Mouse (Mus musculus) embryonic facial prominence, embryonic 13.5 days (tissue): ENCODE results near the gene Pde8b. TPM values are rescaled to one million over a fixed set of nuclear protein-coding genes. Genes with fewer than 3 reads are reported as not detected.

Experiments
- ATAC-seq: fragments of 200-750 bp; cut with Nextera tagmentation; 2 replicates; pipeline ENCODE4 v1.8.0; 2017; ENCODE audit warnings: low read depth; ENCODE audit not compliant: insufficient number of reproducible peaks, insufficient read depth, low FRiP score, low TSS enrichment
- H3K27ac ChIP-seq: fragments of 300-500 bp; sonication (generic); 2 replicates; pipeline ENCODE4 v1.5.1; 2015; ENCODE audit warnings: moderate library complexity, mild to moderate bottlenecking, inconsistent platforms
- H3K27me3 ChIP-seq: fragments of 300-500 bp; sonication (generic); 2 replicates; pipeline ENCODE4 v1.6.1; 2015; ENCODE audit warnings: mild to moderate bottlenecking, inconsistent platforms
- H3K36me3 ChIP-seq: fragments of 300-500 bp; sonication (generic); 2 replicates; pipeline ENCODE4 v1.6.1; 2015; ENCODE audit warnings: mild to moderate bottlenecking, inconsistent platforms
- H3K4me1 ChIP-seq: fragments of 300-500 bp; sonication (generic); 2 replicates; pipeline ENCODE4 v1.6.1; 2015; ENCODE audit warnings: inconsistent platforms
- H3K4me2 ChIP-seq: fragments of 300-500 bp; sonication (generic); 2 replicates; pipeline ENCODE4 v1.6.1; 2015; ENCODE audit warnings: moderate library complexity, mild to moderate bottlenecking, inconsistent platforms
- H3K4me3 ChIP-seq: fragments of 300-500 bp; sonication (generic); 2 replicates; pipeline ENCODE4 v1.5.1; 2015; ENCODE audit warnings: mild to moderate bottlenecking, inconsistent platforms
- H3K9ac ChIP-seq: fragments of 300-500 bp; sonication (generic); 2 replicates; pipeline ENCODE4 v1.6.1; 2015; ENCODE audit warnings: mild to moderate bottlenecking, inconsistent platforms
- H3K9me3 ChIP-seq: fragments of 300-500 bp; sonication (generic); 2 replicates; pipeline ENCODE4 v1.6.1; 2016; ENCODE audit warnings: inconsistent platforms
- WGBS: fragments of 180-500 bp; shearing (Covaris S2); methylation state at CpG from one replicate; pipeline ENCODE4 v1.1.7; 2015; ENCODE audit warnings: mixed read lengths; 5-methylcytosine and 5-hydroxymethylcytosine counted together
- polyA plus RNA-seq: library from polyadenylated mRNA; unstranded; fragments of >200 nt; fragmentation: Nextera tagmentation; extraction: Ambion mirVana; gene quantifications from 2 replicates; pipeline ENCODE4 v1.2.1, GENCODE M21; 2015

Gene Pde8b
- polyA plus RNA-seq, 1 experiment from 2014 or later = 2.6 TPM

- 0 out of 2 replicates have a peak, but pooled peaks have one; percentile 26 for ATAC-seq
Measured at GRCm38 (mm10) chr13:95127288-95127687, 122.8 kb downstream of the Pde8b start.

GRCm38 (mm10) chr13:95126801-95127200 lies 123.3 kb downstream of the Pde8b start:
- H3K4me3 ChIP-seq = no peak overlapping the region
- H3K9ac ChIP-seq = no peak overlapping the region
- WGBS = 73% methylated on average over 10 of the region's 10 CpGs
- no peaks in the 10 kb centered on the region for H3K9me3 ChIP-seq
- H3K4me2 ChIP-seq = no peak overlapping the region; the same call in 1 of the 2 replicates
- H3K27ac ChIP-seq = no peak overlapping the region
- no peaks in the 10 kb centered on the region for H3K27me3 ChIP-seq
- H3K4me1 ChIP-seq = peaks cover 19% of the 10 kb centered on the region
- H3K36me3 ChIP-seq = no peaks in the 10 kb centered on the region
- ATAC-seq = no peak

More at GRCm38 (mm10) chr13:95127288-95127687, 122.8 kb downstream of the Pde8b start:
- H3K4me1 ChIP-seq = peaks cover 19% of the 10 kb centered on the region
- peak overlapping the region; percentile 20; the same call in 1 of the 2 replicates for H3K4me2 ChIP-seq
- WGBS = 22% methylated on average over 10 of the region's 10 CpGs
- no peak overlapping the region for H3K4me3 ChIP-seq
- no peaks in the 10 kb centered on the region for H3K27me3 ChIP-seq
- no peak overlapping the region for H3K27ac ChIP-seq
- H3K36me3 ChIP-seq = no peaks in the 10 kb centered on the region
- no peaks in the 10 kb centered on the region for H3K9me3 ChIP-seq
- no peak overlapping the region for H3K9ac ChIP-seq

GRCm38 (mm10) chr13:95125546-95126215 lies 124.5 kb downstream of the Pde8b start:
- Histone ChIP-seq H3K4me1 (peaks cover 15% of the 10 kb centered on the region), H3K36me3 (no peaks in the 10 kb centered on the region), H3K4me2 (no peak overlapping the region), H3K4me3 (no peak overlapping the region), H3K27me3 (no peaks in the 10 kb centered on the region), H3K9ac (no peak overlapping the region), H3K27ac (no peak overlapping the region), H3K9me3 (no peaks in the 10 kb centered on the region)
- 89% methylated on average over 4 of the region's 4 CpGs for WGBS
- ATAC-seq = no peak

GRCm38 (mm10) chr13:95120570-95120969 lies 129.6 kb downstream of the Pde8b start:
- no peaks in the 10 kb centered on the region for H3K36me3 ChIP-seq
- H3K9ac ChIP-seq = no peak overlapping the region
- H3K9me3 ChIP-seq = no peaks in the 10 kb centered on the region
- 80% methylated on average over 4 of the region's 4 CpGs for WGBS
- H3K4me1 ChIP-seq = no peaks in the 10 kb centered on the region
- ATAC-seq = no peak
- no peaks in the 10 kb centered on the region for H3K27me3 ChIP-seq
- H3K27ac ChIP-seq = no peak overlapping the region
- H3K4me2 ChIP-seq = no peak overlapping the region
- no peak overlapping the region for H3K4me3 ChIP-seq

GRCm38 (mm10) chr13:95113763-95114162 lies 136.4 kb downstream of the Pde8b start:
- Histone ChIP-seq H3K9me3 (no peaks in the 10 kb centered on the region), H3K4me1 (no peaks in the 10 kb centered on the region), H3K27ac (no peak overlapping the region), H3K36me3 (no peaks in the 10 kb centered on the region), H3K9ac (no peak overlapping the region), H3K4me2 (no peak overlapping the region), H3K4me3 (no peak overlapping the region), H3K27me3 (no peaks in the 10 kb centered on the region)
- WGBS = 51% methylated on average over 5 of the region's 5 CpGs
- ATAC-seq = no peak

GRCm38 (mm10) chr13:95109555-95109954 lies 140.6 kb downstream of the Pde8b start:
- Histone ChIP-seq H3K27me3 (no peaks in the 10 kb centered on the region), H3K27ac (no peak overlapping the region), H3K4me3 (no peak overlapping the region), H3K9me3 (no peaks in the 10 kb centered on the region), H3K4me2 (no peak overlapping the region), H3K36me3 (no peaks in the 10 kb centered on the region), H3K4me1 (peaks cover 10% of the 10 kb centered on the region; the same call in 1 of the 2 replicates), H3K9ac (no peak overlapping the region)
- ATAC-seq = no peak
- 63% methylated on average over 3 of the region's 3 CpGs for WGBS

- H3K4me3 ChIP-seq = no peak overlapping the region
- H3K27ac ChIP-seq = no peak overlapping the region
- no peaks in the 10 kb centered on the region for H3K27me3 ChIP-seq
- no peaks in the 10 kb centered on the region for H3K36me3 ChIP-seq
- H3K4me1 ChIP-seq = peaks cover 10% of the 10 kb centered on the region; the same call in 1 of the 2 replicates
- no peak overlapping the region for H3K9ac ChIP-seq
- no peaks in the 10 kb centered on the region for H3K9me3 ChIP-seq
- 37% methylated on average over 7 of the region's 7 CpGs for WGBS
- no peak for ATAC-seq
- H3K4me2 ChIP-seq = no peak overlapping the region
Measured at GRCm38 (mm10) chr13:95108035-95108434, 142.1 kb downstream of the Pde8b start.

- no peak for ATAC-seq
- no peaks in the 10 kb centered on the region for H3K9me3 ChIP-seq
- no peak overlapping the region for H3K4me3 ChIP-seq
- no peaks in the 10 kb centered on the region for H3K27me3 ChIP-seq
- H3K4me1 ChIP-seq = peaks cover 10% of the 10 kb centered on the region; the same call in 1 of the 2 replicates
- H3K4me2 ChIP-seq = no peak overlapping the region
- no peak overlapping the region for H3K27ac ChIP-seq
- WGBS = 66% methylated on average over 4 of the region's 4 CpGs
- no peak overlapping the region for H3K9ac ChIP-seq
- H3K36me3 ChIP-seq = no peaks in the 10 kb centered on the region
Measured at GRCm38 (mm10) chr13:95104865-95105264, 145.3 kb downstream of the Pde8b start.

- Histone ChIP-seq H3K36me3 (no peaks in the 10 kb centered on the region), H3K4me1 (peaks cover 8% of the 10 kb centered on the region; the same call in 1 of the 2 replicates), H3K27ac (no peak overlapping the region), H3K9ac (no peak overlapping the region), H3K4me3 (no peak overlapping the region), H3K9me3 (no peaks in the 10 kb centered on the region), H3K4me2 (no peak overlapping the region), H3K27me3 (no peaks in the 10 kb centered on the region)
- 44% methylated on average over 4 of the region's 4 CpGs for WGBS
- no peak for ATAC-seq
Measured at GRCm38 (mm10) chr13:95102985-95103590, 147.0 kb downstream of the Pde8b start.

GRCm38 (mm10) chr13:95101315-95101714 lies 148.8 kb downstream of the Pde8b start:
- WGBS = 89% methylated on average over 8 of the region's 8 CpGs
- no peaks in the 10 kb centered on the region for H3K36me3 ChIP-seq
- H3K4me2 ChIP-seq = no peak overlapping the region
- H3K4me3 ChIP-seq = no peak overlapping the region
- ATAC-seq = no peak
- H3K4me1 ChIP-seq = 0 out of 2 replicates have a peak, but pooled peaks cover 3% of the 10 kb centered on the region
- H3K27ac ChIP-seq = no peak overlapping the region
- H3K9ac ChIP-seq = no peak overlapping the region
- H3K27me3 ChIP-seq = no peaks in the 10 kb centered on the region
- H3K9me3 ChIP-seq = no peaks in the 10 kb centered on the region

- ATAC-seq = no peak
- Histone ChIP-seq H3K36me3 (no peaks in the 10 kb centered on the region), H3K27ac (no peak overlapping the region), H3K4me3 (no peak overlapping the region), H3K9ac (no peak overlapping the region), H3K27me3 (no peaks in the 10 kb centered on the region), H3K4me1 (0 out of 2 replicates have a peak, but pooled peaks cover 3% of the 10 kb centered on the region), H3K9me3 (no peaks in the 10 kb centered on the region), H3K4me2 (no peak overlapping the region)
- WGBS = 71% methylated on average over 8 of the region's 8 CpGs
Measured at GRCm38 (mm10) chr13:95098931-95099720, 151.0 kb downstream of the Pde8b start.
